Mouse (Mus musculus) Patski (cell line): ENCODE data around the gene Lrriq4. TPM values are rescaled to one million over a fixed set of nuclear protein-coding genes. Genes with fewer than 3 reads are reported as not detected.

ENCODE experiments used
- ATAC-seq: fragments of 100-300 bp; one replicate; pipeline ENCODE4 v1.8.0; 2021
- CTCF ChIA-PET: fragments of 350-600 bp; sonication (Branson Sonifier 250); formaldehyde crosslinking; loops from one replicate; lab custom pipeline; 2022; ENCODE audit warnings: inconsistent platforms; lab: Charles Lee
- POLR2A ChIA-PET: fragments of 350-600 bp; sonication (Branson Sonifier 250); formaldehyde crosslinking; loops from one replicate; lab custom pipeline; 2022; ENCODE audit warnings: antibody characterized with exemption, inconsistent platforms; lab: Charles Lee
- DNase-seq: peaks from one replicate; pipeline ENCODE4 v3.0.0-alpha.2; 2011; ENCODE audit warnings: low read depth, low spot score
- H3K27me3 ChIP-seq: fragments of 371-371 bp; one replicate; pipeline ENCODE4 v1.5.1; 2021
- CTCF ChIP-seq: fragments of 100-300 bp; IDR thresholded peaks from one replicate; pipeline ENCODE4 v1.5.1; 2021
- in situ Hi-C: fragments of 300-500 bp; cut with MboI; formaldehyde crosslinking; loops from 3 replicates; pipeline ENCODE4 v1.11.1; 2018; ENCODE audit warnings: low pct_unique_long_range_greater_than_20kb, mixed read lengths
- polyA plus RNA-seq: library from polyadenylated mRNA; unstranded; gene quantifications from one replicate; pipeline ENCODE4 v1.2.3, GENCODE M21; 2021

Gene Lrriq4
- polyA plus RNA-seq, 1 experiment from 2014 or later = not detected

DNA sequence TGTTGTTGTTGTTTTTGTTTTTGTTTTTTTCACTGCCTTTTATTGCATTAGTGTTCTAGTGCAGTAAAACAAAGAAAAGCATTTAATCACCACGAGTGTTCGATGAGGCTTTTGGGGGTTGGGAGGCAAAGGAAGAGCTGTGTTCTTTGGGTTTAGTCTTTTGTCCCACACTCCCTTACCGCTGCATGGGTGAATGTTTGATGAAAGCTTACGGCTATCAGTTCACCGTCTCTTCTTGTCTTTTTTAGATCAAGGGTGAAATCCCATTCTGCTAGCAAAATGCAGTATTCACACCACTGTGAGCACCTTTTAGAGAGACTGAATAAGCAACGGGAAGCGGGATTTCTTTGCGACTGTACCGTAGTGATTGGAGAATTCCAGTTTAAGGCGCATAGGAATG, 41.1 kb upstream of the Lrriq4 start:
- ChIA-PET POLR2A (interaction anchor here (0.9 to 1.5 kb wide), 3 partner anchors 8 to 393 kb away, joined by 3 to 4 read pairs (median 3); no protein-coding TSS in a partner anchor), CTCF (interaction anchor here (0.8 to 2.8 kb wide), 5 partner anchors 10 to 599 kb away, joined by 3 to 15 read pairs (median 3); no protein-coding TSS in a partner anchor)
- TF ChIP-seq CTCF = no peak
- ATAC-seq (no peak), DNase-seq (no peak)
- H3K27me3 ChIP-seq = no peaks in the 10 kb centered on the region
- in situ Hi-C loops = loop anchor here (10.0 kb wide), 1 partner anchor 192 kb away; the partner anchor contains the start of gene Sec62

- ChIA-PET POLR2A (interaction anchor here (1.3 kb wide), 1 partner anchor 47 kb away, joined by 3 read pairs; no protein-coding TSS in a partner anchor), CTCF (interaction anchor here (0.9 to 4.5 kb wide), 5 partner anchors 9 to 366 kb away, joined by 3 to 19 read pairs (median 3); partner anchors contain the start of gene Actrt3)
- in situ Hi-C loops = loop anchor here (10.0 kb wide), 1 partner anchor 186 kb away; the partner anchor contains the start of gene Sec62
- ATAC-seq = peak; percentile 47
- no peak for TF ChIP-seq CTCF
- no peak for DNase-seq
- H3K27me3 ChIP-seq = no peaks in the 10 kb centered on the region
Observed at GRCm38 (mm10) chr3:30608999-30609398, 35.3 kb upstream of the Lrriq4 start.

DNA sequence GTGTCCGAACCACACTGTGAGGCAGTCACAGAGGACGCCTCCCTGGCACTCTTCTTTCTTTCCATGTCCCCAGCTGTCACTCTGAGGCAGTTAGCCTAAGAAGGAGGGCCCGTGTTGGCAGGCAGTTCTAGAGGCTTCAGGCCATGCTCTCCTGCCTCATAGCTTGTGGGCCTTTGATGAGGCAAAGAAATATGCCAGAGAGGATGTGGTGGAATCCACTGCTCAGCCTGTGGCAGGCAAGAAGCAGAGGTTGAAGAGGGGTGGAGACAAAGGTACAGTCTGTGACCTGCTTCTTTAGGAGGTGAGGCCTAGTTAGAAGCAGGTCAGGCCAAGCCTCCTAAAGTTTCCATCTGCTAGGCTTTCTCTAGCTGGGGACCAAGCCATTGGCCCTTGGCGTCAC, 33.4 kb upstream of the Lrriq4 start:
- H3K27me3 ChIP-seq = no peaks in the 10 kb centered on the region
- ATAC-seq (no peak), DNase-seq (no peak)
- CTCF ChIA-PET = interaction anchor here (1.0 to 5.8 kb wide), 6 partner anchors 8 to 223 kb away, joined by 3 to 35 read pairs (median 6); no protein-coding TSS in a partner anchor
- in situ Hi-C loops = no loop called here
- TF ChIP-seq CTCF = no peak
- POLR2A ChIA-PET = interaction anchor here (1.6 kb wide), 1 partner anchor 10 kb away, joined by 7 read pairs; no protein-coding TSS in a partner anchor

- ATAC-seq = no peak
- TF ChIP-seq CTCF = no peak
- POLR2A ChIA-PET = interaction anchor here (1.3 to 2.9 kb wide), 2 partner anchors 10 to 17 kb away, joined by 3 to 7 read pairs; no protein-coding TSS in a partner anchor
- in situ Hi-C loops = no loop called here
- DNase-seq = no peak
- CTCF ChIA-PET = interaction anchor here (0.7 to 4.5 kb wide), 5 partner anchors 8 to 17 kb away, joined by 3 to 35 read pairs (median 3); no protein-coding TSS in a partner anchor
- no peaks in the 10 kb centered on the region for H3K27me3 ChIP-seq
Observed at GRCm38 (mm10) chr3:30620132-30620531, 24.2 kb upstream of the Lrriq4 start.

- DNase-seq (no peak), ATAC-seq (no peak)
- CTCF ChIA-PET = interaction anchor here (1.1 to 1.8 kb wide), 4 partner anchors 12 to 57 kb away, joined by 3 to 6 read pairs (median 4); no protein-coding TSS in a partner anchor
- POLR2A ChIA-PET = no interaction called here
- peak; percentile 50 for TF ChIP-seq CTCF
- H3K27me3 ChIP-seq = no peaks in the 10 kb centered on the region
- in situ Hi-C loops = no loop called here
Observed at GRCm38 (mm10) chr3:30633681-30634080, 10.6 kb upstream of the Lrriq4 start.

DNA sequence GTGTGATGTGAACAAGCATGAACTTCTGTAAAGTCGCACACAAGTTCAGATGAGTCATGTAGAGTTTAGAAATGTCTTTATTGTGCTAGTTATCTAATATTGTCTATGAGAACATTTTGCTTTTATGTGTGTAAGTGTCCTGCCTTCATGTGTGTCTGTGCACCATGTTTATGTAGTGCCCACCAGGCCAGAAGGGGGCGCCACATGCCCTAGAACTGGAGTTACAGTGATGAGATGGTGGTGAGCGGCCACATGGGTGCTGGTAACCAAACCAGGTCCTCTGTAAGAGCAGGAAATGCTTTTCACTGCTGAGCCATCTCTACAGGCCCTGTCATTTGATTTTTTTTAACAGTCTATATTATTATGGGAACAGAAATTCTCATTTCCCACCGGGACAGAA, 8.7 kb upstream of the Lrriq4 start:
- in situ Hi-C loops = no loop called here
- TF ChIP-seq CTCF = peak; percentile 37
- POLR2A ChIA-PET = no interaction called here
- CTCF ChIA-PET = interaction anchor here (1.7 kb wide), 1 partner anchor 12 kb away, joined by 5 read pairs; no protein-coding TSS in a partner anchor
- DNase-seq (no peak), ATAC-seq (no peak)
- no peaks in the 10 kb centered on the region for H3K27me3 ChIP-seq

GRCm38 (mm10) chr3:30646761-30647160, 2.5 kb downstream of the Lrriq4 start:
- H3K27me3 ChIP-seq = peaks cover 20% of the 10 kb centered on the region
- ChIA-PET POLR2A (no interaction called here), CTCF (interaction anchor here (1.3 kb wide), 1 partner anchor 9 kb away, joined by 3 read pairs; no protein-coding TSS in a partner anchor)
- in situ Hi-C loops = no loop called here
- no peak for DNase-seq
- ATAC-seq = no peak
- TF ChIP-seq CTCF = no peak

GRCm38 (mm10) chr3:30647440-30648090, 3.3 kb downstream of the Lrriq4 start, which contains the start of gene Lrrc34:
Gene Lrrc34 (minus strand): TSS chr3:30647869.
- ChIA-PET CTCF (no interaction called here), POLR2A (no interaction called here)
- peaks cover 24% of the 10 kb centered on the region for H3K27me3 ChIP-seq
- DNase-seq (no peak), ATAC-seq (no peak)
- TF ChIP-seq CTCF = no peak
- in situ Hi-C loops = no loop called here

DNA sequence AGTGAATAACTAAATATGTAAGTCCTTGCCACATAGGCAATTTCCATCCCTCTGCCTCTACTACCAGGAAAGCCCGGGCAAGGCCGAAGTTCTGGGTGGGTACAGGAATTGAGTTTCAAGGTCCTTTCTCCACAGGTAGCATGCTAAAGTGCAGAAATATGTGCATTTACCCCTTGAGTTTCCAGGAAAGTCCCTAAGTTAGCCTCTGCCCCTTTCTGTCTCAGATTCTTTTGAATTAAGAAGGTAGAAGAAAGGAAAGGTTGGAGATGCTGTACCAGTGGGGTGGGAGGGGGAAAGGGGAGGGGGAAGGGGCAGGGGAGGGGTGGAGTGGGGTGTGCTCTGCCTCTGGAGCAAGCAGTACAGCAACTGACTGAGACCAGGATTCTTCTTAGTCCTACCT, 4.2 kb downstream of the Lrriq4 start:
- in situ Hi-C loops = no loop called here
- ATAC-seq (no peak), DNase-seq (no peak)
- H3K27me3 ChIP-seq = peaks cover 32% of the 10 kb centered on the region
- CTCF ChIA-PET = no interaction called here
- no peak for TF ChIP-seq CTCF
- POLR2A ChIA-PET = no interaction called here

DNA sequence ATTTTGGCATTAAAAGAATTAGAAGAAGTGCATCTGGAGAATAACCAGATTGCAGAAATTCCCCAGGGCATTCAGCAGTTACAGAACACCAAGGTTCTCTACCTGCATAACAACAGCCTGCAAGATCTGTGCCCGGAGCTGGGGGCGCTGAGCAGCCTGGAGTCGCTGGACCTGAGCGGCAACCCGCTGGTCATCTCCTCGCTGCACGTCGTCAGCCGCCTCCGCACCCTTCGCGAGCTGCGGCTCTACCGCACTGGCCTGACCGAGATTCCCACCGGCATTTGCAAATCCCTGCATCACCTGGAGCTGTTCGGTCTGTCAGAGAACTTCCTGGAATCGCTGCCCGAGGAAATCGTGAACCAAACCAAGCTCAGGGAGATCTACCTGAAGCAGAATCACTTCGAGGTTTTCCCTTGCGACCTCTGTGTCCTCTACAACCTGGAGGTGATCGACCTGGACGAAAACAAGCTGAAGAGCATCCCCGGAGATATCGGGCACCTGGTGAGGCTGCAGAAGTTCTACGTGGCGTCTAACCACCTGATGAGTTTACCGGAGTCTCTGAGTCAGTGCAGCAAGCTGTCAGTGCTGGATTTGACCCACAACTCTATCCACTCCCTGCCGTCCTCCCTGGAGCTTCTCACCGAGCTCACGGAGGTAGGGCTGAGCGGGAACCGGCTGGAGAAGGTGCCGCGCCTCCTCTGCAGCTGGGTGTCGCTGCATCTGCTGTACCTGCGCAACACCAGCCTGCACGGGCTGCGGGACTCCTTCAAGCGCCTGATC, 5.9 kb downstream of the Lrriq4 start:
- TF ChIP-seq CTCF = no peak
- CTCF ChIA-PET = interaction anchor here (1.2 to 2.1 kb wide), 2 partner anchors 10 to 58 kb away, joined by 3 to 9 read pairs; no protein-coding TSS in a partner anchor
- peaks cover 40% of the 10 kb centered on the region for H3K27me3 ChIP-seq
- peak; percentile 58 for ATAC-seq
- POLR2A ChIA-PET = interaction anchor here (0.6 to 1.5 kb wide), 5 partner anchors 11 to 1549 kb away, joined by 3 to 4 read pairs (median 4); no protein-coding TSS in a partner anchor
- in situ Hi-C loops = no loop called here
- no peak for DNase-seq
